Mouse (Mus musculus) hindbrain, postnatal 0 days (tissue): ENCODE results near the gene Etnk1. TPM values are rescaled to one million over a fixed set of nuclear protein-coding genes. Genes with fewer than 3 reads are reported as not detected.

Experiments
- ATAC-seq: fragments of 200-750 bp; cut with Nextera tagmentation; 2 replicates; pipeline ENCODE4 v1.8.0; 2017; ENCODE audit warnings: mild to moderate bottlenecking, moderate TSS enrichment, moderate library complexity
- DNase-seq: peaks from one replicate; pipeline ENCODE4 v3.0.0-alpha.2; 2015; ENCODE audit warnings: low spot score
- H3K27ac ChIP-seq: fragments of 300-500 bp; sonication (generic); 2 replicates; pipeline ENCODE4 v1.5.1; 2014; ENCODE audit warnings: mild to moderate bottlenecking
- H3K27me3 ChIP-seq: fragments of 300-500 bp; sonication (generic); 2 replicates; pipeline ENCODE4 v1.6.1; 2014; ENCODE audit warnings: low read length, mixed read lengths; ENCODE audit not compliant: insufficient read depth
- H3K36me3 ChIP-seq: fragments of 300-500 bp; sonication (generic); 2 replicates; pipeline ENCODE4 v1.6.1; 2014; ENCODE audit warnings: low read length, mixed read lengths; ENCODE audit not compliant: insufficient read depth
- H3K4me1 ChIP-seq: fragments of 300-500 bp; sonication (generic); 2 replicates; pipeline ENCODE4 v1.6.1; 2014; ENCODE audit warnings: antibody characterized with exemption, low read length, mixed read lengths; ENCODE audit not compliant: insufficient read depth
- H3K4me2 ChIP-seq: fragments of 300-500 bp; sonication (generic); 2 replicates; pipeline ENCODE4 v1.6.1; 2014; ENCODE audit warnings: low read depth, mild to moderate bottlenecking, low read length, moderate library complexity, mixed read lengths
- H3K4me3 ChIP-seq: fragments of 300-500 bp; sonication (generic); 2 replicates; pipeline ENCODE4 v1.5.1; 2014; ENCODE audit warnings: low read length
- H3K9ac ChIP-seq: fragments of 300-500 bp; sonication (generic); replicated peaks from 2 replicates; pipeline ENCODE4 v1.6.1; 2014; ENCODE audit warnings: mild to moderate bottlenecking, low read length, moderate library complexity, mixed read lengths
- H3K9me3 ChIP-seq: fragments of 300-500 bp; sonication (generic); 2 replicates; pipeline ENCODE4 v1.6.1; 2016; ENCODE audit warnings: low read length, mixed read lengths
- CTCF ChIP-seq: IDR thresholded peaks from 2 replicates; pipeline ENCODE4 v1.5.1; 2016; ENCODE audit warnings: antibody characterized with exemption, control low read depth, low read depth
- WGBS: fragments of 180-500 bp; shearing (Covaris S2); extraction: QIAGEN DNeasy Blood & Tissue Kit; methylation state at CpG from one replicate; pipeline ENCODE4 v1.1.7; 2014; 5-methylcytosine and 5-hydroxymethylcytosine counted together
- polyA plus RNA-seq: library from polyadenylated mRNA; unstranded; fragments of >200 nt; fragmentation: Nextera tagmentation; extraction: Ambion mirVana; gene quantifications from 2 replicates; pipeline ENCODE4 v1.2.1, GENCODE M21; 2015
- total RNA-seq: library from RNA; depleted of rRNA; stranded (reverse); fragments of >200 nt; gene quantifications from 2 replicates; pipeline ENCODE4 v1.2.3, GENCODE M21; 2014

The Etnk1 gene
- total and polyA plus RNA-seq, 2 experiments from 2014 or later: 33.2 to 111 TPM

GRCm38 (mm10) chr6:143212766-143213165 is 45.7 kb downstream of the Etnk1 start:
- Histone ChIP-seq H3K9me3 (no peaks in the 10 kb centered on the region), H3K4me1 (no peaks in the 10 kb centered on the region), H3K27me3 (no peaks in the 10 kb centered on the region), H3K36me3 (no peaks in the 10 kb centered on the region), H3K27ac (no peak overlapping the region), H3K4me3 (no peak overlapping the region), H3K4me2 (no peak overlapping the region), H3K9ac (no peak overlapping the region)
- ATAC-seq: no peak
- no peak for TF ChIP-seq CTCF
- WGBS: 62% methylated on average over 6 of the region's 6 CpGs
- no peak for DNase-seq

GRCm38 (mm10) chr6:143213461-143213860 is 46.4 kb downstream of the Etnk1 start:
- H3K4me1 ChIP-seq: no peaks in the 10 kb centered on the region
- H3K36me3 ChIP-seq: no peaks in the 10 kb centered on the region
- no peak overlapping the region for H3K27ac ChIP-seq
- no peak overlapping the region for H3K4me3 ChIP-seq
- no peak for TF ChIP-seq CTCF
- H3K9ac ChIP-seq: no peak overlapping the region
- no peaks in the 10 kb centered on the region for H3K9me3 ChIP-seq
- WGBS: 91% methylated on average over 6 of the region's 6 CpGs
- ATAC-seq: no peak
- H3K4me2 ChIP-seq: no peak overlapping the region
- DNase-seq: no peak
- no peaks in the 10 kb centered on the region for H3K27me3 ChIP-seq

GRCm38 (mm10) chr6:143216221-143216620 is 49.2 kb downstream of the Etnk1 start:
- ATAC-seq: no peak
- 52% methylated on average over 11 of the region's 11 CpGs for WGBS
- no peak for DNase-seq
- Histone ChIP-seq H3K4me2 (no peak overlapping the region), H3K27ac (no peak overlapping the region), H3K9me3 (no peaks in the 10 kb centered on the region), H3K36me3 (no peaks in the 10 kb centered on the region), H3K27me3 (no peaks in the 10 kb centered on the region), H3K4me3 (no peak overlapping the region), H3K4me1 (no peaks in the 10 kb centered on the region), H3K9ac (no peak overlapping the region)
- no peak for TF ChIP-seq CTCF

- ATAC-seq (no peak), DNase-seq (peak; percentile 93)
- H3K27ac ChIP-seq: no peak overlapping the region
- no peaks in the 10 kb centered on the region for H3K9me3 ChIP-seq
- H3K36me3 ChIP-seq: no peaks in the 10 kb centered on the region
- no peak overlapping the region for H3K4me3 ChIP-seq
- H3K4me2 ChIP-seq: no peak overlapping the region
- WGBS: 4% methylated on average over 5 of the region's 5 CpGs
- peak; percentile 91 for TF ChIP-seq CTCF
- no peak overlapping the region for H3K9ac ChIP-seq
- H3K4me1 ChIP-seq: no peaks in the 10 kb centered on the region
- H3K27me3 ChIP-seq: no peaks in the 10 kb centered on the region
These were observed 52.3 kb downstream of the Etnk1 start for GRCm38 (mm10) chr6:143219347-143219746.

- TF ChIP-seq CTCF: no peak
- DNase-seq (no peak), ATAC-seq (no peak)
- no peaks in the 10 kb centered on the region for H3K9me3 ChIP-seq
- no peaks in the 10 kb centered on the region for H3K4me1 ChIP-seq
- WGBS: 91% methylated on average over 8 of the region's 8 CpGs
- H3K4me3 ChIP-seq: no peak overlapping the region
- no peaks in the 10 kb centered on the region for H3K36me3 ChIP-seq
- no peak overlapping the region for H3K27ac ChIP-seq
- no peaks in the 10 kb centered on the region for H3K27me3 ChIP-seq
- H3K4me2 ChIP-seq: no peak overlapping the region
- H3K9ac ChIP-seq: no peak overlapping the region
These were observed 54.2 kb downstream of the Etnk1 start for GRCm38 (mm10) chr6:143221245-143221644.

- H3K4me2 ChIP-seq: no peak overlapping the region
- H3K27me3 ChIP-seq: no peaks in the 10 kb centered on the region
- H3K4me3 ChIP-seq: no peak overlapping the region
- no peak overlapping the region for H3K27ac ChIP-seq
- no peaks in the 10 kb centered on the region for H3K36me3 ChIP-seq
- DNase-seq (no peak), ATAC-seq (no peak)
- H3K9ac ChIP-seq: no peak overlapping the region
- no peaks in the 10 kb centered on the region for H3K4me1 ChIP-seq
- H3K9me3 ChIP-seq: no peaks in the 10 kb centered on the region
- TF ChIP-seq CTCF: no peak
- WGBS: 74% methylated on average over 11 of the region's 11 CpGs
These were observed 57.0 kb downstream of the Etnk1 start for GRCm38 (mm10) chr6:143224057-143224456.

- H3K9ac ChIP-seq: no peak overlapping the region
- DNase-seq (no peak), ATAC-seq (no peak)
- no peak overlapping the region for H3K4me2 ChIP-seq
- no peaks in the 10 kb centered on the region for H3K9me3 ChIP-seq
- H3K27me3 ChIP-seq: no peaks in the 10 kb centered on the region
- 72% methylated on average over 6 of the region's 6 CpGs for WGBS
- H3K4me3 ChIP-seq: no peak overlapping the region
- no peak for TF ChIP-seq CTCF
- no peaks in the 10 kb centered on the region for H3K4me1 ChIP-seq
- H3K36me3 ChIP-seq: no peaks in the 10 kb centered on the region
- H3K27ac ChIP-seq: no peak overlapping the region
These were observed 57.9 kb downstream of the Etnk1 start for GRCm38 (mm10) chr6:143224885-143225284.
